Mouse (Mus musculus) embryonic fibroblast, embryonic 13.5 days (primary cell): ENCODE data around the gene Meltf. TPM values are rescaled to one million over a fixed set of nuclear protein-coding genes. Genes with fewer than 3 reads are reported as not detected.

Experiments used
- H3K27ac ChIP-seq: 2 replicates; pipeline ENCODE4 v1.5.1; 2012; ENCODE audit warnings: low read length, control low read depth, inconsistent platforms; ENCODE audit not compliant: insufficient read depth
- H3K4me1 ChIP-seq: 2 replicates; pipeline ENCODE4 v1.6.1; 2011; ENCODE audit warnings: low read length; ENCODE audit not compliant: control insufficient read depth, insufficient read depth
- H3K4me3 ChIP-seq: 2 replicates; pipeline ENCODE4 v1.5.1; 2011; ENCODE audit warnings: mild to moderate bottlenecking, control low read depth, low read length; ENCODE audit not compliant: insufficient read depth
- CTCF ChIP-seq: IDR thresholded peaks from 2 replicates; pipeline ENCODE4 v1.5.1; 2011; ENCODE audit warnings: mild to moderate bottlenecking, control low read depth, low read length, moderate library complexity, borderline replicate concordance; ENCODE audit not compliant: insufficient read depth
- POLR2A ChIP-seq: IDR thresholded peaks from 2 replicates; pipeline ENCODE4 v1.6.1; 2011; ENCODE audit warnings: low read depth, mild to moderate bottlenecking, control low read depth, low read length, moderate library complexity
- polyA plus RNA-seq: library from polyadenylated mRNA; stranded (reverse); fragments of >200 nt; gene quantifications from 2 replicates; pipeline ENCODE4 v1.2.4, GENCODE M21; 2011; ENCODE audit warnings: low read depth; ENCODE audit not compliant: missing spikeins, insufficient read length

Meltf gene
- polyA plus RNA-seq, 1 experiment, result not detected

- peak overlapping the region; percentile 43 for H3K4me3 ChIP-seq
- peaks cover 4% of the 10 kb centered on the region; the same call in 1 of the 2 replicates for H3K4me1 ChIP-seq
- H3K27ac ChIP-seq, result no peak overlapping the region
- TF ChIP-seq POLR2A, result peak; percentile 50
- TF ChIP-seq CTCF, result peak; percentile 74
Measured at GRCm38 (mm10) chr16:31932840-31933697, 54.5 kb downstream of the Meltf start.

DNA sequence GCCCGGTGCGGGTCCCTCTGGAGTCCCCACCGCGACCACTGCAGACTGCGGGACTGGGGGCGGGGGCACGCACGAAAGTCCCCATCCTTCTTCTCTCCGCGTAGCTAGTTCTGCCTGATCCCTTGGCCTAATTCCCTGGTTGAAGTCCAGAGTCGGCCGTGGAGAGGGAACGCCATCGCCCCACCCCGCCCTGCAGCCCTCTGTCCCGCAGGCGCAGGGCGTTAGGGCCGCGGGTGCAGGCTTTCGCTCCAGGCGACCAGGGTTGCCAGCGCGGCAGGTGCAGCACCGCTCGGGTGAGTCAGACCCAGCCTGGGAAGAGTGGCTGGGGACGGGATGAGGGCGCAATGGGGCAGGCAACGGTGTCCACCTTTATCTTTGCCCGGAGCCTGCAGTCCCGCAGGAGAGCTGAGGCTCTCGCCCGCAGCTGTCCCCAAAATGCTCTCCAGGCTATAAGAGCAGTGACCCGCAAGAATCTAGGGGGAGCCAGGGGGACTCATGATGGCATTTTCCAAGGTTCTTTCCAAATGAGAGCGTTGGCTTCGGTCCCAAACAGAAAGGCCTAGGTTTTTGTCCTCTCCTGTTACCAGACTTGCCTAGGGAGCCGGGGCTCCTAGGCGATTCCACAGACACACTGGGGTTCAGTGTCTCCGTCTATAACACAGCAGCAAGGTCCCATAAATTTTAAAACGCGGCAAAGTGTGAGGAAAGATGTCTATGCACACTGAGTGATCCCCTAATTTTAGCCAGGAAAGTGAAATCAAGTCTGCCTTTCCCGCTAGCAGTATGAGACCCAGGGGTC lies 55.3 kb downstream of the Meltf start, which contains the start of gene Pigz:
Pigz (plus strand) TSS at position 101 of the 799 bp plus-strand sequence.
- no peak within 1 kb of the TSS for H3K27ac ChIP-seq
- peak within 1 kb of the TSS; percentile 43 for H3K4me3 ChIP-seq
- TF ChIP-seq POLR2A, result no peak
- no peak for TF ChIP-seq CTCF
- peaks cover 4% of the 10 kb centered on the region; the same call in 1 of the 2 replicates for H3K4me1 ChIP-seq

GRCm38 (mm10) chr16:31934550-31935010 lies 56.0 kb downstream of the Meltf start:
- Histone ChIP-seq H3K27ac (no peak overlapping the region), H3K4me1 (peaks cover 4% of the 10 kb centered on the region; the same call in 1 of the 2 replicates), H3K4me3 (no peak overlapping the region)
- TF ChIP-seq CTCF (no peak), POLR2A (no peak)

GRCm38 (mm10) chr16:31935091-31935979 lies 56.7 kb downstream of the Meltf start:
- TF ChIP-seq CTCF (no peak), POLR2A (no peak)
- peak overlapping the region; percentile 3; the same call in 1 of the 2 replicates for H3K4me3 ChIP-seq

DNA sequence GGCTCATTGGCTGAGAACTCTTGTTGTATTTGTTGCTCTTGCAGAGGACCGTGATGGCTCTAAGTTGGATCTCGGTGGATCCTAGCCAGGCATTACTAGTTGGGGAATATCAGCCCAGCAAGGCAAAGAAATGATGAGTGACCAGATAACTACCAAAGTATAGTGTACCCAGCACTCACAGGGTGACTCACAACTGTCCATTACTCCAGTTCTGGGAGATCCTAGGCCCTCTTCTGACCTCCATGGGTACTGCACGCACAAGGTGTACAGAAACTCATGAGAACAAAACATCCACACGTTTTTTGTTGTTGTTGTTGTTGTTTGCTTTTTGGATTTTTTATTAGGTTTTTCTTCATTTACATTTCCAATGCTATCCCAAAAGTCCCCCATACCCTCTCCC lies 58.0 kb downstream of the Meltf start:
- TF ChIP-seq CTCF (no peak), POLR2A (no peak)
- Histone ChIP-seq H3K4me3 (no peak overlapping the region), H3K27ac (no peak overlapping the region), H3K4me1 (peaks cover 4% of the 10 kb centered on the region; the same call in 1 of the 2 replicates)

More at GRCm38 (mm10) chr16:31935091-31935979, 56.7 kb downstream of the Meltf start:
- H3K27ac ChIP-seq, result no peak overlapping the region
- peaks cover 4% of the 10 kb centered on the region; the same call in 1 of the 2 replicates for H3K4me1 ChIP-seq

DNA sequence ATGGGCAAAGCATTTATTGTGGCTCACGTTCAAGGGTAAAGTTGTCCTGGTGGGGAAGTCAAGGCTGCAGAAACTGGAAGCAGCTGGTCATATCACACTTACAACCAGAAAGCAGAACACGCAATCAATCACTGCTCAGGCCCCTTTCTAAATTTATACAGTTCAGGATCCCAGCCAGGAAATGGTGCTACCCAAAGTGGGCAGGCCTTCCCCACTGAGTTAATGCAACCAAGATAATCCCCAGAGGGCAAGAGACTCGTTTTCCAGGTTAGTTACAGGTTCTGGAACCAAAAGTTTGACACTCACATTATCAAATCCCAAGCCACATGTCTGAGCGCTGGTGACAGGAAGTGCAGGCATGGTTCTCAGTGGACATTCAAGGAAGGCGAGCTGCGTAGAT lies 60.2 kb downstream of the Meltf start:
- H3K4me3 ChIP-seq, result no peak overlapping the region
- TF ChIP-seq CTCF (no peak), POLR2A (no peak)
- no peaks in the 10 kb centered on the region for H3K4me1 ChIP-seq
- H3K27ac ChIP-seq, result no peak overlapping the region

GRCm38 (mm10) chr16:31940586-31940985 lies 62.0 kb downstream of the Meltf start:
- H3K4me1 ChIP-seq, result no peaks in the 10 kb centered on the region
- no peak overlapping the region for H3K4me3 ChIP-seq
- H3K27ac ChIP-seq, result no peak overlapping the region
- TF ChIP-seq POLR2A, result no peak
- no peak for TF ChIP-seq CTCF

DNA sequence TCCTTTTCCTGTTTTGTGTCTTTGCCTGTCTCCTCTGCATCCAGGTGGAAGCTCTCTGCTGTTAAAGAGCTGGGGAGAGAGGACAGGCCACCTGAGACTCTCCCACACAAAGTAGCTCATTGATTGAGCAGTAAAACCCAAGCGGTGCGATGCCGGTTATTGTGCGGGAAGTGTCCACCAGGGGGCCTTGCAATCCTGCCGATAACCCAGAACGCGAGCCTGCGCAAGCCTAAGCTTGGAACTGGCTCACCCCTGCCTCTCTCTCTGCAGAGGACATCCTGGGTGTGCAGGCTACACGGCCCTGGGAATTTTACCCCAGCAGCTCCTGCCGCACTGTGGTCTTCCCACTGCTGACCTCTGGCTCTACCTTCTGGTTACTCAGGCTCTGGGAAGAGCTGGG lies 65.4 kb downstream of the Meltf start:
- H3K4me3 ChIP-seq, result no peak overlapping the region
- no peak overlapping the region for H3K27ac ChIP-seq
- TF ChIP-seq POLR2A (no peak), CTCF (peak; percentile 63)
- H3K4me1 ChIP-seq, result 0 out of 2 replicates have a peak, but pooled peaks cover 3% of the 10 kb centered on the region

DNA sequence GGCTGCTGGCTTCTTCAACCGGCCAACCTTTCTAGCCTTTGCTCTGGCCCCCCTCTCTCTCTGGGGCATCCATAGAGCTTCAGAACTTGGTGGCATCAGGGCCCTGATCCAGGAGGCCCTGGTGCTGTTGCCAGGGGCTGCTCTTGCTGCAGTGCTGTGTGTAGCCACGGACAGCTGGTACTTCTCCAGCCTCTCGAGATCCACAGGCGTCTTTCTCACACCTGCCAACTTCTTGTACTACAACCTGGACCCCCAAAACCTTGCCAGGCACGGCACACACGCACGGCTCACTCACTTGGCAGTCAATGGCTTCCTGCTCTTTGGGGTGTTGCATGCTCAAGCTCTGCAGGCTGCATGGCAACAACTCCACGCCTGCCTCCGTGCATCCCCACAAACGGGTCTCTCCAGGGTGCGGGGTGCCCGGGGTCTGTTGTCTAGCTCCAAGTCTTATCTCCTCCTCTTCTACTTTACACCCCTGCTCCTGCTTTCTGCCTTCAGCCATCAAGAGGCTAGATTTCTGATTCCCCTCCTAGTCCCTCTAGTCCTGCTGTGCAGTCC lies 66.2 kb downstream of the Meltf start:
- Histone ChIP-seq H3K4me3 (no peak overlapping the region), H3K27ac (no peak overlapping the region), H3K4me1 (0 out of 2 replicates have a peak, but pooled peaks cover 3% of the 10 kb centered on the region)
- TF ChIP-seq POLR2A (no peak), CTCF (no peak)
